Mouse (Mus musculus) cortical plate, adult 2 months (tissue): ENCODE measurements around the gene Klf14.

Source experiments
- CTCF ChIP-seq: fragments of 200-500 bp; IDR thresholded peaks from 2 replicates; pipeline ENCODE4 v1.5.1; 2011; ENCODE audit warnings: mild to moderate bottlenecking, control low read depth, low read length; ENCODE audit not compliant: insufficient read depth; ENCODE audit errors: extremely low read depth
- POLR2A ChIP-seq: fragments of 200-500 bp; IDR thresholded peaks from 2 replicates; pipeline ENCODE4 v1.6.1; 2011; ENCODE audit warnings: mild to moderate bottlenecking, low read length, control low read depth; ENCODE audit not compliant: insufficient read depth; ENCODE audit errors: extremely low read depth

GRCm38 (mm10) chr6:30939264-30939663 is 19.6 kb downstream of the Klf14 start:
- no peak for TF ChIP-seq CTCF
- TF ChIP-seq POLR2A = no peak
